Mouse (Mus musculus) forebrain, embryonic 14.5 days (tissue): ENCODE data around the gene Csnk1g2. TPM values are rescaled to one million over a fixed set of nuclear protein-coding genes. Genes with fewer than 3 reads are reported as not detected.

Experiments
- ATAC-seq: fragments of 200-750 bp; cut with Nextera tagmentation; 2 replicates; pipeline ENCODE4 v1.8.0; 2017; ENCODE audit warnings: mild to moderate bottlenecking, moderate library complexity
- DNase-seq: peaks from one replicate; pipeline ENCODE4 v3.0.0-alpha.2; 2015; ENCODE audit warnings: low spot score
- H3K27ac ChIP-seq: fragments of 300-500 bp; sonication (generic); 2 replicates; pipeline ENCODE4 v1.5.1; 2014; ENCODE audit warnings: low read depth, mild to moderate bottlenecking, control low read depth, low read length, moderate library complexity
- H3K27me3 ChIP-seq: fragments of 300-500 bp; sonication (generic); replicated peaks from 2 replicates; pipeline ENCODE4 v1.6.1; 2014; ENCODE audit warnings: low read length, control low read depth, mixed read lengths; ENCODE audit not compliant: control insufficient read depth, insufficient read depth
- H3K36me3 ChIP-seq: fragments of 300-500 bp; sonication (generic); 2 replicates; pipeline ENCODE4 v1.6.1; 2014; ENCODE audit warnings: low read length, control low read depth; ENCODE audit not compliant: control insufficient read depth, insufficient read depth
- H3K4me1 ChIP-seq: fragments of 300-500 bp; sonication (generic); 2 replicates; pipeline ENCODE4 v1.6.1; 2014; ENCODE audit warnings: antibody characterized with exemption, low read length, control low read depth; ENCODE audit not compliant: control insufficient read depth, insufficient read depth
- H3K4me2 ChIP-seq: fragments of 300-500 bp; sonication (generic); 2 replicates; pipeline ENCODE4 v1.6.1; 2014; ENCODE audit warnings: mild to moderate bottlenecking, control low read depth, low read length
- H3K4me3 ChIP-seq: fragments of 300-500 bp; sonication (generic); 2 replicates; pipeline ENCODE4 v1.5.1; 2014; ENCODE audit warnings: low read depth, low read length, control low read depth
- H3K9ac ChIP-seq: fragments of 300-500 bp; sonication (generic); 2 replicates; pipeline ENCODE4 v1.6.1; 2014; ENCODE audit warnings: mild to moderate bottlenecking, low read length, control low read depth, moderate library complexity
- H3K9me3 ChIP-seq: fragments of 300-500 bp; sonication (generic); replicated peaks from 2 replicates; pipeline ENCODE4 v1.6.1; 2016; ENCODE audit warnings: low read length, control low read depth, mixed read lengths; ENCODE audit not compliant: control insufficient read depth
- WGBS: fragments of 180-500 bp; shearing (Covaris S2); extraction: QIAGEN DNeasy Blood & Tissue Kit; methylation state at CpG from one replicate; pipeline ENCODE4 v1.1.7; 2014; 5-methylcytosine and 5-hydroxymethylcytosine counted together
- polyA plus RNA-seq: library from polyadenylated mRNA; unstranded; fragments of >200 nt; fragmentation: Nextera tagmentation; extraction: Ambion mirVana; gene quantifications from 2 replicates; pipeline ENCODE4 v1.2.1, GENCODE M21; 2014

The Csnk1g2 gene
- polyA plus RNA-seq, 1 experiment from 2014 or later: 35.9 TPM

DNA sequence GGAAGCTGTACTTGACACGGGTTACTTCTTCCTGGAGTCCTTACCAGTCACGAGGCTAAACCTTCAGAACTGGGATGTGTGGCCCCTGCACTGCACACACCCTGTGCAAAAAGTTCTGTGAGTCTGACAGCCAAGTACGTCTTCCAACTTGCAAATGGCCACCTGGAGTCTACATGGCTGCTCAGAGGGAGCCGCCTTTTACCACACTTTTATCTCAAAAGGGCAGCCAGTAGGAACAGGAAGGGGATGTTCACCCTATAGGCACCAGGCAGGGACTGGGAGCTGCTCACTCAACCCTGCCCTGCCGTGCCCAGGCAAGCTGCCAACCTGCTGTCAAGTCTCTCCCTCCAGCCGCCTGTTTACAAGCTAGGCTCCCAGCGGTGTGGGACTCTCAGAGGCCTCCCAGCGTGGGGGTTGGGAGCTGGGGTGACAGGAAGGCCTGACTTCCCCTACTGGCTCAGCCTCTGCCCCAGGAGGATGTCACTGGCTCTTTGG is 55.4 kb downstream of the Csnk1g2 start, which contains the start of gene Mknk2:
TSS of gene Mknk2 (minus strand) at position 171 of the 495 bp plus-strand sequence.
- peak within 1 kb of the TSS; percentile 88 for H3K4me3 ChIP-seq
- H3K9me3 ChIP-seq: no peaks in the 10 kb centered on the region
- DNase-seq (peak; percentile 94), ATAC-seq (peak; percentile 40)
- H3K27me3 ChIP-seq: no peaks in the 10 kb centered on the region
- peak within 1 kb of the TSS; percentile 98 for H3K27ac ChIP-seq
- H3K4me2 ChIP-seq: peak within 1 kb of the TSS; percentile 76
- 11% methylated on average over 8 of the region's 8 CpGs for WGBS
- 0 out of 2 replicates have a peak, but pooled peaks cover 7% of the 10 kb centered on the region for H3K36me3 ChIP-seq
- H3K4me1 ChIP-seq: peaks cover 48% of the 10 kb centered on the region
- H3K9ac ChIP-seq: peak within 1 kb of the TSS; percentile 77

DNA sequence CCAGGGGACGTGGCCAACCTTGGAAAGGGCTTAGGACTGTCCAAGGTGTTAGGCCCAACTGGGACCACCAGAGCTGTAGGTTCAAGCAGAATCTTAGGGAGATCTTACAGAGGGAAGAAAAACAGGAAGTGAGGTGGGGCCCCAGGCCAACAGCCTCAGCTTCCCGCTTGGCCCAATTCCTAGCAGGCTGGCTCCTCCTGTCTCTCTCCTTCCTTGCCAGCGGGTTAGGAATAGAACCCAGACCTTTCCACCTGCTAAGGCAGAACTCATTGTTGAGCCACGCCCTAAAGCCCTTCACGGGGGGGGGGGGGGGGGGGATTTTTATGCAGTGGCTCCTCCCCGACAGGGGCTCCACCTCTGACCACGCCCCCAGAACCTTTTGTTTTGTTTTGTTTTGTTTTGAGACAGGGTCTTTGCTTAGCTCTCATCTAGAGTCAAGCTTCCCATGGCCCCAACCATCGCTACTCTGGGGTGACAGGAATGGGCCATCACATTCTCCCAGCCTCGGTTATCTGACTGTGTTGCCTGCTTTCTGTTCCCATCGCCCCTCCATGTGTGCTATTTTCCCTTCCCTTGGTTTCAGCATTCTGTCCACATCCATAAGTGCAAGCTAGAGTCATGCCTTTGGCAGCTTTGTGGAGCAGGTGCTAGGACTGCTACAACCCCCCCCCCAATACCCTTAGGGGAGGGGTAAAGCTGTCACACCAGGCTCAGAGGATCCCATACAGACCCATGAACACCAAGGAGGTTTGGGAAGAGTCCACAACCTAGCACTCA is 56.2 kb downstream of the Csnk1g2 start:
- Histone ChIP-seq H3K4me2 (no peak overlapping the region), H3K36me3 (peaks cover 6% of the 10 kb centered on the region; the same call in 1 of the 2 replicates), H3K4me1 (peaks cover 42% of the 10 kb centered on the region), H3K27ac (peak overlapping the region; percentile 98), H3K27me3 (no peaks in the 10 kb centered on the region), H3K4me3 (no peak overlapping the region), H3K9ac (peak overlapping the region; percentile 2; the same call in 1 of the 2 replicates), H3K9me3 (no peaks in the 10 kb centered on the region)
- ATAC-seq: no peak
- peak; percentile 57 for DNase-seq
- 58% methylated on average over 8 of the region's 10 CpGs for WGBS

DNA sequence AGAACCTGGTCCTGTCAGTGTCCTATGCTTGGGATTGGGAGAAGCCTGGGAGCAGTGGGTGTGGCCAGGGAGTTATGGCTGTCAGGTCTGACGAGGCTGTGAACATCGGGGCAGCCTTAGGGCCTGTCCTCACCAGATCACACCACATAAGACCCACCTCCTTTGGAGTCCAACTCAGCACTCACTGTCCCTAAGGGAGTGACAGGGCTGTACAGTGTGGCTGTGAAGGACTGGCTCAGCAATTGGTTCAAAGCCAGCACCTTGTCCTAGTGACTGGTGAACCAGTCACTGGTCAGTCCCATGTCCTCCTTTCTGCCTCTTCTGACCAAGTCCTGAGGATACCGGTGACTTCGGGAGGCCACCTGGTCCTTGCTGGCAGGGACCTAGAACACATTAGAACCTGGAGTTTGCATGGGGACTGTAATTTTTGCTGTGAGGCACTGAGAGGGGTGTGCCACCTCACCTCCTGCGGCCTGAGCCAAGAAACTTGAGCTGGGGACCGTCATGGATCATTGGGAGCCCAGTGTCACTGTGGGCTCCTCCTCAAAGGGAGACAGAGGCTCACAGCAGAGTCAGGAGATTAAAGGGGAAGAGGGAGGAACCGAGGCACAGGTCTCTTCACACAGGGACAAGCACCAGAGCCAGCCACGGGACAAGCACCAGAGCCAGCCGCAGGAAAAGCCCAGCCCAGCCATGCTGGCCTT is 57.1 kb downstream of the Csnk1g2 start:
- no peak for ATAC-seq
- 68% methylated on average over 9 of the region's 9 CpGs for WGBS
- no peak for DNase-seq
- Histone ChIP-seq H3K9me3 (no peaks in the 10 kb centered on the region), H3K4me3 (no peak overlapping the region), H3K27ac (peak overlapping the region; percentile 98), H3K36me3 (peaks cover 12% of the 10 kb centered on the region; the same call in 1 of the 2 replicates), H3K9ac (no peak overlapping the region), H3K4me1 (peaks cover 33% of the 10 kb centered on the region), H3K4me2 (no peak overlapping the region), H3K27me3 (no peaks in the 10 kb centered on the region)

DNA sequence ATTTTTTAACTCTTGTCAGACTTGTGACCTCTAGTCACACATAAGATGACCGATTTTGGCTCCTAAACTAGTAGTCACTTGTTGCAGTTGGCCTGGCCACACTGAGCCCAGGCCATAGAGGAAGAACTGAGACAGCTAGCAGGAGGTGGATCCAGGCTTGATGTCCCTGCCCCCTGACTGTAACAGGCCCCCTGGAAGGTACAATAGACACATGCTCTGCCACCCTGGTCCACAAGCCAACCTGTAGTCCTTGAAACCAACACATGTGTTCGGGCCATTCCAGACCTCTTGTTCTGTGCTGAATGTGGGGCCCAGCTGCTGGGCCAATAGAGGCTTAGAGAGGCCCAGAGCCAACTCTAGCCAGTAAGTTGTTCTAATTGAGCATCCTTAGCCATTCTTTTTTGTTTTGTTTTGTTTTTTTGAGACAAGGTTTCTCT is 57.6 kb downstream of the Csnk1g2 start:
- 84% methylated on average over 2 of the region's 2 CpGs for WGBS
- H3K4me3 ChIP-seq: no peak overlapping the region
- peaks cover 27% of the 10 kb centered on the region for H3K4me1 ChIP-seq
- no peak for DNase-seq
- peaks cover 18% of the 10 kb centered on the region; the same call in 1 of the 2 replicates for H3K36me3 ChIP-seq
- H3K9me3 ChIP-seq: no peaks in the 10 kb centered on the region
- no peak overlapping the region for H3K4me2 ChIP-seq
- no peak for ATAC-seq
- no peaks in the 10 kb centered on the region for H3K27me3 ChIP-seq
- H3K9ac ChIP-seq: no peak overlapping the region
- H3K27ac ChIP-seq: no peak overlapping the region

DNA sequence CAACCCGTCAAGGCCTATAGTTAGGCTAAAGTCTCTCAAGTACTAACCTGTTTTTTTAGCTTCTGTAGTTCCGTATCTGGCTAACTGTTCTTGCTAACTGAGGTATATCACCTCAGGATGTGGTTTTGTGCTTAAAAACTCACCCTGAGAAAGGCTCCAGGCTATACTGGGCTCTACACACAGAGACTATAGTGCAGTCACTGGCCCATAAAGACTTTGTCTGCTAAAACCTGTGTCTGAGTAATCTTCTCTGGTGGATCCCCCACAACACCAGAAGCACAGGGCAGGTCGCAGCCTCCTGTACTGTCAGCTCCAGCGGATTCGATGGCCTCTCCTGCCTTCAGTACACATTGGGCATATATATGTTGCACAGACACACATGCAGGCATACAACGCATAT is 59.4 kb downstream of the Csnk1g2 start:
- no peak for ATAC-seq
- WGBS: 96% methylated on average over 6 of the region's 6 CpGs
- H3K4me1 ChIP-seq: peaks cover 25% of the 10 kb centered on the region

DNA sequence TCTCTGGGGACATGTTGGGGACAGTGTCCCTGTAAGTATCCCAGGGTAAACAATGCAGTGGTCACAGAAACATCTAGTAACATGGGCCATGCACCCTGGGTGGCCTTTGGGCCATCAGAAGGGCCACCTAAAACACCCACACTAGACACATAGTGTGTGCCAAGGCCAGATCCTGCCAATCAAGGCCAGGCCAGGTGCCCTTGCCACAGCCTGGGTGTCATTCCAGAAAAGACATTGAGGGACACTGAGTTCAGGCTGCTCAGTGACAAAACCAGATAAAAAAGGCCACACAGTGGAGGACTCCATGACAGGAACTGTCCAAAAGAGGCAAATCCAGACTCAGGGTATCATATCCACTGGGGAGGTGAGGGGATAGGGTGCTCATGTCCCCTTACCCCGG is 61.0 kb downstream of the Csnk1g2 start:
- Histone ChIP-seq H3K4me2 (no peak overlapping the region), H3K4me1 (peaks cover 8% of the 10 kb centered on the region; the same call in 1 of the 2 replicates), H3K27ac (no peak overlapping the region), H3K9ac (no peak overlapping the region), H3K4me3 (no peak overlapping the region), H3K27me3 (no peaks in the 10 kb centered on the region), H3K36me3 (peaks cover 44% of the 10 kb centered on the region), H3K9me3 (no peaks in the 10 kb centered on the region)
- no peak for DNase-seq
- no peak for ATAC-seq
- 89% methylated on average over 1 of the region's 1 CpGs for WGBS

More for the DNA sequence above, 59.4 kb downstream of the Csnk1g2 start:
- Histone ChIP-seq H3K27ac (no peak overlapping the region), H3K27me3 (no peaks in the 10 kb centered on the region), H3K4me3 (no peak overlapping the region), H3K9me3 (no peaks in the 10 kb centered on the region), H3K9ac (no peak overlapping the region), H3K36me3 (peaks cover 35% of the 10 kb centered on the region), H3K4me2 (no peak overlapping the region)
- DNase-seq: no peak

DNA sequence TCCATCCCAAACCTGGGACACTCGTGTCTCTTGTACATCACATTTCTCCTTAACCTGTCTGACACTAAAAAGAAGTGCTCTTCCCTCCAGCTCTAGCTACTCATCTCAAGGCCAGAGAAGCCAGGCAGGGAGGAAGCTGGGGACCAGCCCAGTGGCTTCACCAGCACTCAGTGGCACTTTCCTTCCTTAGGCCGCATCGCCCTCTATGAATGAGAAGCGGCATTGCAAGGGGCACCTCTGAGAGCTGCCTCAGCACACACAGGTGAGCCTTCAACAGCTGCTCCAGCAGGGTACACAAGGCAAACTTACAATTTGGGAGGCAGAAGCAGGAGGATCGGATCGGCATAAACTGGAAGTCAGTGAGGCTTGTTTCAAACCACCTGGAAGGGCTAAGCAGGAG is 61.6 kb downstream of the Csnk1g2 start:
- 59% methylated on average over 6 of the region's 6 CpGs for WGBS
- no peak overlapping the region for H3K4me3 ChIP-seq
- peak; percentile 45 for DNase-seq
- no peak overlapping the region for H3K4me2 ChIP-seq
- H3K4me1 ChIP-seq: peaks cover 2% of the 10 kb centered on the region; the same call in 1 of the 2 replicates
- H3K36me3 ChIP-seq: peaks cover 49% of the 10 kb centered on the region
- no peaks in the 10 kb centered on the region for H3K27me3 ChIP-seq
- H3K9ac ChIP-seq: no peak overlapping the region
- no peaks in the 10 kb centered on the region for H3K9me3 ChIP-seq
- H3K27ac ChIP-seq: no peak overlapping the region
- no peak for ATAC-seq

DNA sequence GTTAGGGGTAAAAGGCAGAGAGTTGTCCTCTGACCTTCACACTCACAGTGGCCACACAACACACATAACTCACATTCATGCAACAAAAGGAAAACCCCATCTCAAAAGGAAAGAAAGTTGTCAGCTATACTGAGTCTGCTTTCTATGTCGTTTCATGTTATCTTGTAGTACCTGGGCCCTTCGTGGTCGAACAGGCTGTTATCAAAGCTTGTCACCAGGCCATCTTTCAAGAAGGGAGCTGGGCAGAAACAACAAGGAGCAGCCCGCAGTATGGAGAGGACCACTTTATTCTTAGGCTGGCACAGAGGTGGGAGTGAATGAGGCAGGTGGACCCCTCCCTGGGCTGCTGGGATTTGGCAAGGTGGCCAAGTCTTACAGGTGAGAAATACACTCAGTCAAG is 62.3 kb downstream of the Csnk1g2 start:
- peaks cover 56% of the 10 kb centered on the region for H3K36me3 ChIP-seq
- no peaks in the 10 kb centered on the region for H3K4me1 ChIP-seq
- no peaks in the 10 kb centered on the region for H3K27me3 ChIP-seq
- no peak overlapping the region for H3K4me3 ChIP-seq
- ATAC-seq (no peak), DNase-seq (no peak)
- H3K27ac ChIP-seq: no peak overlapping the region
- H3K4me2 ChIP-seq: no peak overlapping the region
- no peak overlapping the region for H3K9ac ChIP-seq
- WGBS: 91% methylated on average over 4 of the region's 4 CpGs
- H3K9me3 ChIP-seq: no peaks in the 10 kb centered on the region
